In the genomic region with DNA sequence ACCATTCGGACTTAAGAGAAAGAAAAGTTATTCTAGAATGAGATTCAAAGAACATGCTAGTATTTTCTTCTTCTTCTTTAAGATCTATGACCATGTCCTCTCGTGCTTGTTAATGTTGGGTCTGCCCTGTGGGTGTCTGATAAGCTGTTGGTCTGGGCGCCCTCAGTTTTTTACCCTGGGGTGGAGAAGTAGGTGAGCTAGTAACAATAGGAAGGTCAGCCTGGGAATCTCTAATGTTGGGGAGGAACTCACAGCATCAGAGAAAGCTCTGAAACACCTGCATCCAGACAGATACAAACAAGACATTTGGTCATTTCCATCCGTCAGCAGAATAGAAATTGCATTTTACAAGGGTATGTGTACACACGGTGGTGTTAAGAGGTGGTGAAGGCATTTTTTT, we compare ENCODE assay signal across 19 mouse cellular contexts.
DNase-seq lines count a peak whose midpoint lies in the region; ATAC-seq and TF ChIP-seq lines count a peak whose summit lies in the region.
"Had no signal": no experiment of that assay in that cellular context is flagged by ENCODE, and none has a peak within 500 bp of the region (broad histone marks: within the 10 kb centered on the region; RNA-seq: fewer than 3 reads in every experiment).

No protein-coding gene starts in this region.

- peaks cover 62% of the 10 kb centered on the region for H3K4me1 ChIP-seq in forebrain, embryonic 16.5 days (replicated peaks; ENCODE audit: control insufficient read depth, insufficient read depth, low read length)
- peaks cover 100% of the 10 kb centered on the region for H3K4me1 ChIP-seq in midbrain, embryonic 10.5 days
- H3K4me1 ChIP-seq in midbrain, postnatal 0 days (ENCODE audit: insufficient read depth, low read length): peaks cover 25% of the 10 kb centered on the region

- H3K9me3 ChIP-seq in forebrain, embryonic 16.5 days (ENCODE audit: control insufficient read depth, low read length): no peaks in the 10 kb centered on the region
- no peaks in the 10 kb centered on the region for H3K9me3 ChIP-seq in midbrain, embryonic 10.5 days (replicated peaks)
- no peaks in the 10 kb centered on the region for H3K9me3 ChIP-seq in midbrain, postnatal 0 days (ENCODE audit: low read length)
- H3K9me3 ChIP-seq: embryonic facial prominence, embryonic 13.5 days; heart, embryonic 10.5 days had no signal

- H3K27me3 ChIP-seq in forebrain, embryonic 16.5 days (replicated peaks; ENCODE audit: control insufficient read depth, insufficient read depth, low read length): no peaks in the 10 kb centered on the region
- peaks cover 17% of the 10 kb centered on the region; the same call in 1 of the 2 replicates for H3K27me3 ChIP-seq in midbrain, embryonic 10.5 days (ENCODE audit: low read depth, poor library complexity, severe bottlenecking)
- no peaks in the 10 kb centered on the region for H3K27me3 ChIP-seq in midbrain, postnatal 0 days (ENCODE audit: insufficient read depth, low read length)
- H3K27me3 ChIP-seq: CH12.LX; embryonic facial prominence, embryonic 13.5 days had no signal

- no peaks in the 10 kb centered on the region for H3K36me3 ChIP-seq in forebrain, embryonic 16.5 days (ENCODE audit: control insufficient read depth, insufficient read depth)
- peaks cover 9% of the 10 kb centered on the region; the same call in 1 of the 2 replicates for H3K36me3 ChIP-seq in midbrain, embryonic 10.5 days
- no peaks in the 10 kb centered on the region for H3K36me3 ChIP-seq in midbrain, postnatal 0 days (ENCODE audit: insufficient read depth, low read length)
- H3K36me3 ChIP-seq: embryonic facial prominence, embryonic 13.5 days; heart, embryonic 10.5 days had no signal

- H3K4me2 ChIP-seq in forebrain, embryonic 16.5 days (ENCODE audit: low read length): no peak overlapping the region
- peak overlapping the region; percentile 3; the same call in 1 of the 2 replicates for H3K4me2 ChIP-seq in midbrain, postnatal 0 days (ENCODE audit: low read depth, low read length, poor library complexity, severe bottlenecking)
- H3K4me2 ChIP-seq: embryonic facial prominence, embryonic 13.5 days; liver, embryonic 11.5 days had no signal

- no peak for ATAC-seq in forebrain, embryonic 16.5 days
- no peak for ATAC-seq in midbrain, postnatal 0 days (ENCODE audit: low FRiP score)

- peak overlapping the region; percentile 82 for H3K27ac ChIP-seq in layer of hippocampus, adult 2 months
- peak overlapping the region; percentile 39; the same call in 1 of the 2 replicates for H3K27ac ChIP-seq in forebrain, embryonic 16.5 days (ENCODE audit: low read length)
- peak overlapping the region; percentile 88 for H3K27ac ChIP-seq in midbrain, embryonic 10.5 days (replicated peaks)
- H3K27ac ChIP-seq in midbrain, postnatal 0 days (ENCODE audit: low read depth, low read length): 0 out of 2 replicates have a peak overlapping the region, but pooled peaks have one; percentile 2
- H3K27ac ChIP-seq: embryonic facial prominence, embryonic 13.5 days; heart, embryonic 10.5 days; kidney, postnatal 0 days had no signal

- no peak overlapping the region for H3K9ac ChIP-seq in forebrain, embryonic 16.5 days (replicated peaks; ENCODE audit: low read depth, low read length)
- no peak overlapping the region for H3K9ac ChIP-seq in midbrain, postnatal 0 days (replicated peaks; ENCODE audit: low read length, poor library complexity, severe bottlenecking)
- H3K9ac ChIP-seq: embryonic facial prominence, embryonic 13.5 days had no signal

- intact Hi-C loops in left cerebral cortex, postnatal 36 days (cut with DNase I): no loop called here

- H3K4me3 ChIP-seq in layer of hippocampus, adult 2 months: no peak overlapping the region
- H3K4me3 ChIP-seq in forebrain, embryonic 16.5 days (replicated peaks; ENCODE audit: low read length): no peak overlapping the region
- peak overlapping the region; percentile 3; the same call in 1 of the 2 replicates for H3K4me3 ChIP-seq in midbrain, embryonic 10.5 days
- no peak overlapping the region for H3K4me3 ChIP-seq in midbrain, postnatal 0 days (ENCODE audit: low read depth, low read length)
- H3K4me3 ChIP-seq: embryonic facial prominence, embryonic 13.5 days; heart, embryonic 10.5 days had no signal

- DNase-seq in layer of hippocampus, adult 2 months (ENCODE audit: low spot score in 2 of 2): no peak
- DNase-seq in layer of hippocampus, adult 8-10 months (ENCODE audit: low spot score in 2 of 2): no peak
- no peak for DNase-seq in midbrain, embryonic 10.5 days (ENCODE audit: low spot score)
- DNase-seq in midbrain, postnatal 0 days (ENCODE audit: low spot score): no peak
- no peak for DNase-seq in lung, postnatal 14 days
- DNase-seq in cerebellum, adult 11 months: no peak
- DNase-seq in left cerebral cortex, postnatal 36 days (ENCODE audit: low spot score in 2 of 2): no peak
- DNase-seq: gastrocnemius, postnatal 36 days; kidney, adult 18-20 months; lung, adult 2 months; lung, postnatal 36 days; spleen, adult 18-20 months; thymus, postnatal 25 days had no signal

- 19% methylated on average over 5 of the region's 5 CpGs for WGBS in forebrain, embryonic 16.5 days
- WGBS in midbrain, embryonic 10.5 days: 38% methylated on average over 5 of the region's 5 CpGs
- WGBS in midbrain, postnatal 0 days: 28% methylated on average over 5 of the region's 5 CpGs

- no peak for TF ChIP-seq CTCF in layer of hippocampus, adult 2 months (conservative IDR thresholded peaks at IDR 0.05)
- no peak for TF ChIP-seq CTCF in midbrain, postnatal 0 days (IDR thresholded peaks at IDR 0.05)

Comparison
In these comparisons a context has a peak if more than half of its experiments do, and no peak if none do; other contexts are left out.
1. H3K27ac ChIP-seq: peak in every context shown above with its lines; median percentile 88 in midbrain, embryonic 10.5 days; 82 in layer of hippocampus, adult 2 months; 39 in forebrain, embryonic 16.5 days; 2 in midbrain, postnatal 0 days.